Mouse (Mus musculus) ES-Bruce4 (cell line): ENCODE measurements around the gene Sat2. TPM values are rescaled to one million over a fixed set of nuclear protein-coding genes. Genes with fewer than 3 reads are reported as not detected.

Experiments
- H3K27ac ChIP-seq: 2 replicates; pipeline ENCODE4 v1.5.1; 2012; ENCODE audit warnings: low read length, inconsistent platforms; ENCODE audit not compliant: insufficient read depth
- H3K27me3 ChIP-seq: 2 replicates; pipeline ENCODE4 v1.6.1; 2012; ENCODE audit warnings: mild to moderate bottlenecking, low read length, inconsistent platforms; ENCODE audit not compliant: control insufficient read depth, poor library complexity, insufficient read depth, severe bottlenecking
- H3K36me3 ChIP-seq: 2 replicates; pipeline ENCODE4 v1.6.1; 2012; ENCODE audit warnings: inconsistent platforms, mild to moderate bottlenecking, low read length, moderate library complexity; ENCODE audit not compliant: control insufficient read depth, poor library complexity, insufficient read depth, severe bottlenecking
- H3K4me1 ChIP-seq: one replicate; pipeline ENCODE4 v1.8.1; 2011; ENCODE audit warnings: low read length; ENCODE audit not compliant: control insufficient read depth, insufficient read depth
- H3K4me3 ChIP-seq: 2 replicates; pipeline ENCODE4 v1.5.1; 2011; ENCODE audit warnings: low read depth, mild to moderate bottlenecking, low read length
- H3K9ac ChIP-seq: 2 replicates; pipeline ENCODE4 v1.6.1; 2012; ENCODE audit warnings: low read depth, mild to moderate bottlenecking, inconsistent platforms; ENCODE audit not compliant: poor library complexity, severe bottlenecking
- H3K9me3 ChIP-seq: replicated peaks from 2 replicates; pipeline ENCODE4 v1.6.1; 2012; ENCODE audit warnings: mild to moderate bottlenecking, low read length, inconsistent platforms; ENCODE audit not compliant: control insufficient read depth, poor library complexity, insufficient read depth, severe bottlenecking
- CTCF ChIP-seq: IDR thresholded peaks from one replicate; pipeline ENCODE4 v1.8.1; 2011; ENCODE audit warnings: low read depth, low read length
- EP300 ChIP-seq: IDR thresholded peaks from 2 replicates; pipeline ENCODE4 v1.6.1; 2011; ENCODE audit warnings: low read depth, low read length; ENCODE audit not compliant: insufficient read depth
- POLR2A ChIP-seq: IDR thresholded peaks from one replicate; pipeline ENCODE4 v1.8.1; 2011; ENCODE audit warnings: low read length; ENCODE audit not compliant: insufficient read depth
- polyA plus RNA-seq: library from polyadenylated mRNA; stranded (reverse); fragments of >200 nt; gene quantifications from 2 replicates; pipeline ENCODE4 v1.2.4, GENCODE M21; 2011; ENCODE audit warnings: low read depth; ENCODE audit not compliant: missing spikeins, insufficient read depth, insufficient read length

Gene Sat2
- polyA plus RNA-seq, 1 experiment, result 9.1 TPM

DNA sequence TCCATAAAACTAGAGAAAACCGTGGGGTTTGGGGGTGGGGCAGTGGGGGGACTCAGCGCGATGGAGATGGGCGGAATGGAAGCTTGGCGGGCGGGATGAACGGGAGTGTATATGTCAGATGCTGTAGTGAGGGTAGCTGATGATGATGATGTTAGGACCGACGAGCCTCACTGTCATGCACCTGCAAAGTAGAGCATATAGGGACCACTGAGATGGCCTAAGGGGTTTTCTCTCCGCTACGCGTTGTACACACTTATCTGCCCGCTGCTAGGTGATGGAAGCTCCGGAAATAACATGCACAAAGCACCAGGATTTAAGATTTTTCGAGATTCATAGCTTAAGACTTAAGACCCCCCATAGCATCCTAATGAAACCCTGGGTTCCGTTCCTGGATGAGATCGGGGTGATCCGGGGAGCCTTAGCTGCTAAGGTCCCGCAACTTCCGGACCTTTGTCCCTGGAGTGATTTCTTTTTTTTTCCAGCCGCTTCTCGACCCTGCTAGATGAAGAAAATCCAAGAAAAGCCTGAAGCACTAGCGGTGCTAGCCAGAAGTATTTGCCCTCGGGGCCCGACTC, 41.2 kb upstream of the Sat2 start:
- no peaks in the 10 kb centered on the region for H3K27me3 ChIP-seq
- H3K4me1 ChIP-seq, result peaks cover 4% of the 10 kb centered on the region

GRCm38 (mm10) chr11:69581147-69581688, 40.6 kb upstream of the Sat2 start:
- Histone ChIP-seq H3K27ac (peak overlapping the region; percentile 100), H3K9ac (peak overlapping the region; percentile 92), H3K4me1 (peaks cover 4% of the 10 kb centered on the region), H3K4me3 (peak overlapping the region; percentile 96), H3K36me3 (peaks cover 12% of the 10 kb centered on the region), H3K27me3 (no peaks in the 10 kb centered on the region), H3K9me3 (no peaks in the 10 kb centered on the region)
- TF ChIP-seq CTCF (no peak), EP300 (peak; percentile 78), POLR2A (no peak)

More for the DNA sequence above, 41.2 kb upstream of the Sat2 start:
- H3K4me3 ChIP-seq, result peak overlapping the region; percentile 96
- peak overlapping the region; percentile 92 for H3K9ac ChIP-seq
- H3K36me3 ChIP-seq, result peaks cover 9% of the 10 kb centered on the region
- H3K27ac ChIP-seq, result peak overlapping the region; percentile 100
- TF ChIP-seq POLR2A, result no peak
- TF ChIP-seq CTCF, result no peak
- no peak for TF ChIP-seq EP300
- no peaks in the 10 kb centered on the region for H3K9me3 ChIP-seq

DNA sequence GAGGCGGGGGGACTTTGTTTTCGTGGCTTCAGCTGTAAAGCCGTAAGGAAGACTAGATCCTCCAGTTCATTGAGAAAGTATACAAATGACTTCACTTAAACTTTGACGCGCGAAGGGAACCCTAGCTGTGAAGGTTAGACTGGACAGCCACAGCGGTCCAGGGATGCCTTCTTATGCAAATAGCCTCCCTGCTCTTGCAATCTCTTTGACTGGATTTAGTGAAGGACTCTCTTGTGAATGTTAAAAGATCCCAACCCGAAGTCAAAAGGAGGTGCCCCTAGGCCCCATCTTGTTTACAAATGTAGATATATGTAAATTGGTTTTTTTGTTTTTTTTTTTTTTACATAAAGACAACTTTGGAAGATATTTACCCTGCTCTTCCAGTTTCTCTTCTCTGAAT, 40.0 kb upstream of the Sat2 start:
- Histone ChIP-seq H3K36me3 (peaks cover 15% of the 10 kb centered on the region), H3K9ac (peak overlapping the region; percentile 92), H3K4me3 (peak overlapping the region; percentile 96), H3K27me3 (no peaks in the 10 kb centered on the region), H3K4me1 (peaks cover 4% of the 10 kb centered on the region), H3K27ac (peak overlapping the region; percentile 100), H3K9me3 (no peaks in the 10 kb centered on the region)
- TF ChIP-seq POLR2A (no peak), EP300 (peak; percentile 94)

GRCm38 (mm10) chr11:69582230-69582805, 39.5 kb upstream of the Sat2 start:
- no peaks in the 10 kb centered on the region for H3K9me3 ChIP-seq
- TF ChIP-seq POLR2A (no peak), EP300 (0 out of 2 replicates have a peak, but pooled peaks have one; percentile 28), CTCF (no peak)

GRCm38 (mm10) chr11:69584008-69584407, 37.8 kb upstream of the Sat2 start:
- H3K27ac ChIP-seq, result peak overlapping the region; percentile 15
- H3K9me3 ChIP-seq, result no peaks in the 10 kb centered on the region
- peaks cover 27% of the 10 kb centered on the region for H3K36me3 ChIP-seq
- no peaks in the 10 kb centered on the region for H3K27me3 ChIP-seq
- peaks cover 2% of the 10 kb centered on the region for H3K4me1 ChIP-seq
- peak overlapping the region; percentile 13; the same call in 1 of the 2 replicates for H3K4me3 ChIP-seq
- peak overlapping the region; percentile 46 for H3K9ac ChIP-seq
- TF ChIP-seq CTCF (no peak), POLR2A (no peak), EP300 (no peak)

More at GRCm38 (mm10) chr11:69582230-69582805, 39.5 kb upstream of the Sat2 start:
- Histone ChIP-seq H3K27ac (peak overlapping the region; percentile 99), H3K27me3 (no peaks in the 10 kb centered on the region), H3K4me3 (peak overlapping the region; percentile 59), H3K36me3 (peaks cover 15% of the 10 kb centered on the region), H3K4me1 (peaks cover 2% of the 10 kb centered on the region), H3K9ac (peak overlapping the region; percentile 45)

- peaks cover 37% of the 10 kb centered on the region for H3K36me3 ChIP-seq
- peaks cover 2% of the 10 kb centered on the region for H3K4me1 ChIP-seq
- H3K4me3 ChIP-seq, result no peak overlapping the region
- H3K9ac ChIP-seq, result peak overlapping the region; percentile 46; the same call in 1 of the 2 replicates
- H3K27ac ChIP-seq, result 0 out of 2 replicates have a peak overlapping the region, but pooled peaks have one; percentile 15
- no peaks in the 10 kb centered on the region for H3K9me3 ChIP-seq
- TF ChIP-seq POLR2A, result no peak
- no peak for TF ChIP-seq EP300
- TF ChIP-seq CTCF, result no peak
- no peaks in the 10 kb centered on the region for H3K27me3 ChIP-seq
Measured at GRCm38 (mm10) chr11:69584937-69585336, 36.9 kb upstream of the Sat2 start.
